Mouse (Mus musculus) thymus, postnatal 0 days (tissue): ENCODE measurements around the gene St3gal6. TPM values are rescaled to one million over a fixed set of nuclear protein-coding genes. Genes with fewer than 3 reads are reported as not detected.
A peak's percentile ranks its signal among the peaks of the same experiment; 100 is the strongest.

Source experiments
- DNase-seq: peaks from one replicate; pipeline ENCODE4 v3.0.0-alpha.2; 2015; ENCODE audit warnings: low spot score
- polyA plus RNA-seq: library from polyadenylated mRNA; unstranded; fragments of >200 nt; fragmentation: Nextera tagmentation; extraction: Ambion mirVana; gene quantifications from 2 replicates; pipeline ENCODE4 v1.2.1, GENCODE M21; 2015

St3gal6 gene
- polyA plus RNA-seq = 18.7 and 20.4 TPM in 2 replicates

GRCm38 (mm10) chr16:58523972-58524850 lies at the start of gene St3gal6:
St3gal6 (minus strand) TSS chr16:58524243.
- no peak for DNase-seq

GRCm38 (mm10) chr16:58570694-58571264 lies 46.7 kb upstream of the St3gal6 start:
- DNase-seq = no peak

- no peak for DNase-seq
Measured at GRCm38 (mm10) chr16:58561196-58561595, 37.2 kb upstream of the St3gal6 start.

- DNase-seq = no peak
Measured at GRCm38 (mm10) chr16:58556067-58556830, 32.2 kb upstream of the St3gal6 start.

GRCm38 (mm10) chr16:58554673-58555072 lies 30.6 kb upstream of the St3gal6 start:
- DNase-seq = no peak

GRCm38 (mm10) chr16:58548042-58548441 lies 24.0 kb upstream of the St3gal6 start:
- DNase-seq = no peak

GRCm38 (mm10) chr16:58546128-58546527 lies 22.1 kb upstream of the St3gal6 start:
- no peak for DNase-seq

GRCm38 (mm10) chr16:58539490-58539889 lies 15.4 kb upstream of the St3gal6 start:
- DNase-seq = no peak

GRCm38 (mm10) chr16:58539011-58539410 lies 15.0 kb upstream of the St3gal6 start:
- no peak for DNase-seq

- DNase-seq = no peak
Measured at GRCm38 (mm10) chr16:58536076-58536475, 12.0 kb upstream of the St3gal6 start.

- DNase-seq = no peak
Measured at GRCm38 (mm10) chr16:58535236-58535635, 11.2 kb upstream of the St3gal6 start.

- no peak for DNase-seq
Measured at GRCm38 (mm10) chr16:58534245-58535142, 10.5 kb upstream of the St3gal6 start.

GRCm38 (mm10) chr16:58533742-58534141 lies 9.7 kb upstream of the St3gal6 start:
- DNase-seq = no peak

GRCm38 (mm10) chr16:58533254-58533653 lies 9.2 kb upstream of the St3gal6 start:
- DNase-seq = no peak

GRCm38 (mm10) chr16:58532511-58532910 lies 8.5 kb upstream of the St3gal6 start:
- DNase-seq = no peak

- DNase-seq = no peak
Measured at GRCm38 (mm10) chr16:58527817-58528216, 3.8 kb upstream of the St3gal6 start.

- no peak for DNase-seq
Measured at GRCm38 (mm10) chr16:58526729-58527128, 2.7 kb upstream of the St3gal6 start.

- DNase-seq = no peak
Measured at GRCm38 (mm10) chr16:58525832-58526231, 1.8 kb upstream of the St3gal6 start.

GRCm38 (mm10) chr16:58523044-58523859 lies 791 bp downstream of the St3gal6 start:
- DNase-seq = peak; percentile 50

GRCm38 (mm10) chr16:58522677-58523043 lies 1.4 kb downstream of the St3gal6 start:
- DNase-seq = no peak
